Mouse (Mus musculus) layer of hippocampus, postnatal 25 days (tissue): ENCODE results near the gene Traf3ip2. TPM values are rescaled to one million over a fixed set of nuclear protein-coding genes. Genes with fewer than 3 reads are reported as not detected.

Experiments used
- DNase-seq, 2 experiments: peaks; one replicate each; pipeline ENCODE4 v3.0.0; 2022; ENCODE audit warnings: mixed read lengths in 2 of 2, low spot score in 1 of 2; ENCODE audit errors: extremely low spot score in 1 of 2
- total RNA-seq, 2 experiments: library from RNA; stranded (reverse); gene quantifications; 2 replicates each; pipeline ENCODE4 v1.2.3; 2021

The Traf3ip2 gene
- total RNA-seq, 2 experiments from 2014 or later, result 1.9 to 2.0 TPM

GRCm38 (mm10) chr10:39666027-39666426 lies 53.3 kb downstream of the Traf3ip2 start:
- DNase-seq, result no peak

- no peak for DNase-seq
These were observed 58.7 kb downstream of the Traf3ip2 start for GRCm38 (mm10) chr10:39671451-39671850.

- no peak for DNase-seq
These were observed 59.9 kb downstream of the Traf3ip2 start for GRCm38 (mm10) chr10:39672547-39673051.

GRCm38 (mm10) chr10:39674106-39674505 lies 61.4 kb downstream of the Traf3ip2 start:
- DNase-seq, result no peak

- DNase-seq, result no peak
These were observed 62.0 kb downstream of the Traf3ip2 start for GRCm38 (mm10) chr10:39674766-39675165.

- DNase-seq, result no peak
These were observed 65.6 kb downstream of the Traf3ip2 start for GRCm38 (mm10) chr10:39678199-39678791.

GRCm38 (mm10) chr10:39681014-39681413 lies 68.3 kb downstream of the Traf3ip2 start:
- DNase-seq, result no peak

GRCm38 (mm10) chr10:39682556-39682955 lies 69.8 kb downstream of the Traf3ip2 start:
- DNase-seq, result no peak

- no peak for DNase-seq
These were observed 70.7 kb downstream of the Traf3ip2 start for GRCm38 (mm10) chr10:39683481-39683880.

GRCm38 (mm10) chr10:39686811-39687210 lies 74.1 kb downstream of the Traf3ip2 start:
- peak in 1 of 2 experiments; percentile 13 for DNase-seq

- no peak for DNase-seq
These were observed 75.1 kb downstream of the Traf3ip2 start for GRCm38 (mm10) chr10:39687851-39688250.

GRCm38 (mm10) chr10:39691351-39692064 lies 78.8 kb downstream of the Traf3ip2 start:
- DNase-seq, result no peak

- no peak for DNase-seq
These were observed 79.4 kb downstream of the Traf3ip2 start for GRCm38 (mm10) chr10:39692152-39692551.

Other genes starting within 250 kb of the Traf3ip2 start
- gene Fyn, start 244.1 kb upstream of the Traf3ip2 start, total RNA-seq, result 100 to 1,000 TPM; 166 to 174 TPM
- gene Rev3l, start 119.2 kb downstream of the Traf3ip2 start, total RNA-seq, result 10 to 100 TPM; 33.9 to 43.4 TPM